Mouse (Mus musculus) liver, adult 2 months (tissue): ENCODE data around the gene Wdr86. TPM values are rescaled to one million over a fixed set of nuclear protein-coding genes. Genes with fewer than 3 reads are reported as not detected.

Source experiments
- DNase-seq: peaks from one replicate; pipeline ENCODE4 v3.0.0-alpha.2; 2011; ENCODE audit warnings: low read depth, low spot score; ENCODE audit errors: extremely low read depth
- H3K27ac ChIP-seq: fragments of 200-500 bp; replicated peaks from 2 replicates; pipeline ENCODE4 v1.5.1; 2012; ENCODE audit warnings: low read depth, mild to moderate bottlenecking, control low read depth, inconsistent platforms, low read length; ENCODE audit not compliant: insufficient read depth
- H3K27me3 ChIP-seq: fragments of 200-500 bp; 2 replicates; pipeline ENCODE4 v1.6.1; 2012; ENCODE audit warnings: mild to moderate bottlenecking, moderate library complexity, low read length, inconsistent platforms; ENCODE audit not compliant: control insufficient read depth, insufficient read depth
- H3K36me3 ChIP-seq: fragments of 200-500 bp; 2 replicates; pipeline ENCODE4 v1.6.1; 2012; ENCODE audit warnings: low read length, inconsistent platforms; ENCODE audit not compliant: control insufficient read depth, insufficient read depth
- H3K4me1 ChIP-seq: fragments of 200-500 bp; 2 replicates; pipeline ENCODE4 v1.6.1; 2011; ENCODE audit warnings: low read length; ENCODE audit not compliant: control insufficient read depth, insufficient read depth
- H3K4me3 ChIP-seq: fragments of 200-500 bp; 2 replicates; pipeline ENCODE4 v1.5.1; 2011; ENCODE audit warnings: low read depth, mild to moderate bottlenecking, control low read depth, low read length, moderate library complexity; ENCODE audit not compliant: insufficient read depth
- H3K79me2 ChIP-seq: fragments of 200-500 bp; 2 replicates; pipeline ENCODE4 v1.6.1; 2012; ENCODE audit warnings: inconsistent platforms, mild to moderate bottlenecking, low read length, moderate library complexity; ENCODE audit not compliant: control insufficient read depth, insufficient read depth
- H3K9ac ChIP-seq: fragments of 200-500 bp; 2 replicates; pipeline ENCODE4 v1.6.1; 2012; ENCODE audit warnings: low read depth, mild to moderate bottlenecking, control low read depth, inconsistent platforms, low read length
- CTCF ChIP-seq: fragments of 200-500 bp; IDR thresholded peaks from 2 replicates; pipeline ENCODE4 v1.5.1; 2011; ENCODE audit warnings: low read depth, low read length, control low read depth
- POLR2A ChIP-seq: fragments of 200-500 bp; IDR thresholded peaks from 2 replicates; pipeline ENCODE4 v1.6.1; 2011; ENCODE audit warnings: low read length, control low read depth; ENCODE audit not compliant: insufficient read depth; ENCODE audit errors: extremely low read depth
- WGBS: fragments of 180-500 bp; shearing (Covaris S2); methylation state at CpG from one replicate; pipeline ENCODE4 v1.1.7; 2018; 5-methylcytosine and 5-hydroxymethylcytosine counted together
- polyA plus RNA-seq: library from polyadenylated mRNA; depleted of rRNA; stranded (reverse); fragments of >200 nt; gene quantifications from 2 replicates; pipeline ENCODE4 v1.2.3, GENCODE M21; 2012
- total RNA-seq: library from RNA; depleted of rRNA; stranded (reverse); fragments of >200 nt; gene quantifications from 2 replicates; pipeline ENCODE4 v1.2.3, GENCODE M21; 2014

The Wdr86 gene
- total and polyA plus RNA-seq, 2 experiments: 0.28 to 1.0 TPM

- DNase-seq: no peak
- H3K36me3 ChIP-seq: no peaks in the 10 kb centered on the region
- H3K27me3 ChIP-seq: no peaks in the 10 kb centered on the region
- no peak overlapping the region for H3K4me3 ChIP-seq
- H3K79me2 ChIP-seq: no peaks in the 10 kb centered on the region
- H3K27ac ChIP-seq: no peak overlapping the region
- H3K4me1 ChIP-seq: no peaks in the 10 kb centered on the region
- H3K9ac ChIP-seq: no peak overlapping the region
- TF ChIP-seq CTCF (no peak), POLR2A (no peak)
- 90% methylated on average over 3 of the region's 3 CpGs for WGBS
These were observed 10.7 kb downstream of the Wdr86 start for GRCm38 (mm10) chr5:24719852-24720251.

GRCm38 (mm10) chr5:24718076-24718475 is 12.5 kb downstream of the Wdr86 start:
- no peaks in the 10 kb centered on the region for H3K79me2 ChIP-seq
- no peak for DNase-seq
- no peaks in the 10 kb centered on the region for H3K36me3 ChIP-seq
- WGBS: 37% methylated on average over 6 of the region's 6 CpGs
- no peak overlapping the region for H3K4me3 ChIP-seq
- H3K27ac ChIP-seq: no peak overlapping the region
- H3K4me1 ChIP-seq: no peaks in the 10 kb centered on the region
- TF ChIP-seq POLR2A: no peak
- no peak for TF ChIP-seq CTCF
- no peak overlapping the region for H3K9ac ChIP-seq
- H3K27me3 ChIP-seq: no peaks in the 10 kb centered on the region

DNA sequence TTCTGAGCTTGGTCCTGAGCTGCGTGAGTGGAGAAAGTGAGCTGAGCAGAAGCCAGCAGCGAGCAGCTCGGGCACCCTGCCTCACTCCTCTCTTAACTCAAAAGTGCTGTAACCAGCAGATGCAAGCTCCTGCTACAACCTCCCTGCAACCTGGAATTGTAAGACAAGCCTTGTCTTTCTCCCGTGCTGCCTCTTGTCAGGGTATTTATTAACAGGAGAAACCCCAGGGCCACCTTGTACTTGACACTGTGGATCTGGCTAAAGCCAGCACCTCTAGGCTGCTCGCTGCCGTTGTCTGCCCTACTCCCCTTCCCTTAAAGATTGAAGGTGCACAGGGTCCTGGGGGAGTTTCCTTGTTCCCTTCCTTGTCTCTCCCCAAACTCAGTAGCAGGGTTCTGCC is 16.5 kb downstream of the Wdr86 start:
- no peak for TF ChIP-seq POLR2A
- no peak for TF ChIP-seq CTCF
- WGBS: 76% methylated on average over 6 of the region's 6 CpGs
- Histone ChIP-seq H3K4me3 (no peak overlapping the region), H3K27ac (no peak overlapping the region), H3K79me2 (no peaks in the 10 kb centered on the region), H3K9ac (no peak overlapping the region), H3K4me1 (no peaks in the 10 kb centered on the region), H3K27me3 (no peaks in the 10 kb centered on the region), H3K36me3 (peaks cover 10% of the 10 kb centered on the region; the same call in 1 of the 2 replicates)
- no peak for DNase-seq

DNA sequence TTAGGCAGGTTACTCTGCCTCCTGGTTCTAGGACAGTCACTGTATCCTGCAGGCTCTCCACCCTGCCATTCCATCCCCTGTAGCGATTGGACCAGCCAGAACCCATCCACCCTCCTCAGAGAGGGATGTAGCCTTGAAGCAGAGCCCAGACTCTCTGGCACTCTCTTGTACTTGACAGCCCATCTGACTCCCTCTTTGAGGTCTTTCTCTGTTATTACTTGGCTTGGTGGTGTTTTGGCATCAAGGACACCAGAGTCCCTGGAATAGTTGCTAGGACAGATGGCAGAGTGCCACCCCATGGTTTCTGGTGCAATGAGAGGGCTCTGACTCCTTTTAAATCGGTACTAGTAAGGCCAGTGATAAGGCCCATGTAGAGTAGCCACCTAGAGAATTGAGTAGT is 17.3 kb downstream of the Wdr86 start:
- Histone ChIP-seq H3K4me3 (no peak overlapping the region), H3K4me1 (no peaks in the 10 kb centered on the region), H3K36me3 (peaks cover 18% of the 10 kb centered on the region; the same call in 1 of the 2 replicates), H3K27ac (no peak overlapping the region), H3K9ac (no peak overlapping the region), H3K27me3 (no peaks in the 10 kb centered on the region), H3K79me2 (no peaks in the 10 kb centered on the region)
- 73% methylated on average over 2 of the region's 2 CpGs for WGBS
- DNase-seq: no peak
- no peak for TF ChIP-seq CTCF
- TF ChIP-seq POLR2A: no peak

DNA sequence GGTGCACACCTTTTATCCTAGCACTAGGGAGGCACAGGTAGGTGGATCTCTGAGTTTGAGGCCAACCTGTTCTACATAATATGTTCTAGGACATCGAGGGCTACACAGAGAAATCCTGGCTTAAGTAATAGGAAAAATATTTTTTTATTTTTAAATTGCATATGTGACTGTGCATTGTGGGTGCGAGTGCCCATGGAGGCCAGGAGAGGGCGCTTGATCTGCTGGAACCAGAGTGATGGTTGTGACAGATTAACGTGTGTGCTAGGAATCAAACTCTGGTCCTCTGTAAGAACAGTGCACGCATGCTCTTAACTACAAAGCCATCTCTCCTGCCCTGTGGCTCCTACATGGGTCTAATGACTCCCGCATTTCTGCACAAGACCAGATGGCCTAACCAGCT is 18.9 kb downstream of the Wdr86 start:
- Histone ChIP-seq H3K27me3 (no peaks in the 10 kb centered on the region), H3K9ac (no peak overlapping the region), H3K27ac (no peak overlapping the region), H3K79me2 (no peaks in the 10 kb centered on the region), H3K4me3 (no peak overlapping the region), H3K4me1 (no peaks in the 10 kb centered on the region), H3K36me3 (peaks cover 25% of the 10 kb centered on the region; the same call in 1 of the 2 replicates)
- WGBS: 98% methylated on average over 6 of the region's 6 CpGs
- DNase-seq: no peak
- TF ChIP-seq POLR2A (no peak), CTCF (peak; percentile 30)

- DNase-seq: no peak
- peaks cover 38% of the 10 kb centered on the region for H3K36me3 ChIP-seq
- no peak overlapping the region for H3K9ac ChIP-seq
- no peak overlapping the region for H3K27ac ChIP-seq
- no peaks in the 10 kb centered on the region for H3K27me3 ChIP-seq
- no peaks in the 10 kb centered on the region for H3K4me1 ChIP-seq
- 93% methylated on average over 2 of the region's 2 CpGs for WGBS
- no peak overlapping the region for H3K4me3 ChIP-seq
- no peaks in the 10 kb centered on the region for H3K79me2 ChIP-seq
- TF ChIP-seq CTCF: no peak
- TF ChIP-seq POLR2A: no peak
These were observed 20.6 kb downstream of the Wdr86 start for GRCm38 (mm10) chr5:24709962-24710361.
